Mouse (Mus musculus) inflammation-experienced regulatory T-cells, adult 6 months (primary cell): ENCODE measurements around the gene E430018J23Rik. TPM values are rescaled to one million over a fixed set of nuclear protein-coding genes. Genes with fewer than 3 reads are reported as not detected.

ENCODE experiments used
- polyA plus RNA-seq, 3 experiments: library from polyadenylated mRNA; unstranded; fragments of 100-300 nt; shearing (Covaris generic); gene quantifications; one replicate each; pipeline ENCODE4 v1.2.1; 2017

E430018J23Rik gene
- polyA plus RNA-seq, 3 experiments from 2014 or later: 4.0 to 7.8 (median 5.4) TPM

Other genes starting within 250 kb of the E430018J23Rik start
- gene Cd2bp2, start 197.6 kb downstream of the E430018J23Rik start, polyA plus RNA-seq: 10 to 100 TPM; 43.2 to 56.9 (median 48.7) TPM
- gene Tbc1d10b, start 185.2 kb downstream of the E430018J23Rik start, polyA plus RNA-seq: 10 to 100 TPM; 13.2 to 16.6 (median 13.6) TPM
- 10 to 100 TPM; 23.0 to 25.8 (median 23.4) TPM for gene Mylpf, start 184.7 kb downstream of the E430018J23Rik start, polyA plus RNA-seq
- gene Zfp553, start 160.6 kb downstream of the E430018J23Rik start, polyA plus RNA-seq: 1 to 10 TPM; 3.3 to 6.8 (median 4.6) TPM
- 100 to 1,000 TPM; 783 to 927 (median 807) TPM for gene Sept1, start 160.5 kb downstream of the E430018J23Rik start, polyA plus RNA-seq
- gene Zfp771, start 149.4 kb downstream of the E430018J23Rik start, polyA plus RNA-seq: 1 to 10 TPM in 1 of 3 experiments, under 1 TPM in 1, not detected in 1; 0.46 to 1.5 TPM
- 10 to 100 TPM; 37.2 to 88.3 (median 51.2) TPM for gene Dctpp1, start 132.9 kb downstream of the E430018J23Rik start, polyA plus RNA-seq
- 10 to 100 TPM; 19.4 to 45.4 (median 28.6) TPM for gene Sephs2, start 119.6 kb downstream of the E430018J23Rik start, polyA plus RNA-seq
- gene Itgal, start 97.4 kb downstream of the E430018J23Rik start, polyA plus RNA-seq: 100 to 1,000 TPM; 201 to 247 (median 214) TPM
- gene Zfp768, start 48.0 kb downstream of the E430018J23Rik start, polyA plus RNA-seq: under 1 TPM in 1 of 3 experiments, not detected in 2; 0.28 TPM
- gene Zfp747, start 17.6 kb downstream of the E430018J23Rik start, polyA plus RNA-seq: 10 to 100 TPM in 2 of 3 experiments, 1 to 10 TPM in 1; 9.9 to 11.0 (median 10.6) TPM
- gene 9130019O22Rik, start 6.5 kb downstream of the E430018J23Rik start, polyA plus RNA-seq: 1 to 10 TPM; 4.8 to 8.8 (median 6.5) TPM
- 1 to 10 TPM; 3.6 to 7.5 (median 6.1) TPM for gene Zfp764, start 13.2 kb upstream of the E430018J23Rik start, polyA plus RNA-seq
- gene Zfp688, start 28.4 kb upstream of the E430018J23Rik start, polyA plus RNA-seq: 10 to 100 TPM; 15.5 to 20.4 (median 16.4) TPM
- 1 to 10 TPM; 4.3 to 5.0 (median 4.7) TPM for gene Zfp689, start 55.5 kb upstream of the E430018J23Rik start, polyA plus RNA-seq
- gene Prr14, start 66.0 kb upstream of the E430018J23Rik start, polyA plus RNA-seq: 100 to 1,000 TPM; 151 to 194 (median 184) TPM
- 10 to 100 TPM; 17.7 to 30.0 (median 19.5) TPM for gene Fbrs, start 85.6 kb upstream of the E430018J23Rik start, polyA plus RNA-seq
- gene Srcap, start 118.4 kb upstream of the E430018J23Rik start, polyA plus RNA-seq: 10 to 100 TPM in 1 of 3 experiments, 1 to 10 TPM in 2; 6.2 to 19.0 (median 9.0) TPM
- 10 to 100 TPM; 22.6 to 29.7 (median 25.3) TPM for gene Gm42715, start 126.0 kb upstream of the E430018J23Rik start, polyA plus RNA-seq
- 10 to 100 TPM; 30.0 to 46.0 (median 34.3) TPM for gene Tmem265, start 167.8 kb upstream of the E430018J23Rik start, polyA plus RNA-seq
- 100 to 1,000 TPM in 1 of 3 experiments, 10 to 100 TPM in 2; 75.0 to 116 (median 93.2) TPM for gene Phkg2, start 179.7 kb upstream of the E430018J23Rik start, polyA plus RNA-seq
- gene Ccdc189, start 195.0 kb upstream of the E430018J23Rik start, polyA plus RNA-seq: 1 to 10 TPM in 1 of 3 experiments, under 1 TPM in 2; 0.21 to 1.3 (median 0.72) TPM
- gene Rnf40, start 195.1 kb upstream of the E430018J23Rik start, polyA plus RNA-seq: 10 to 100 TPM; 24.0 to 30.6 (median 29.7) TPM
- gene Zfp629, start 222.2 kb upstream of the E430018J23Rik start, polyA plus RNA-seq: under 1 TPM in 2 of 3 experiments, not detected in 1; 0.74 to 0.92 TPM